Mouse (Mus musculus) kidney, postnatal 0 days (tissue): ENCODE data around the gene Paqr4. TPM values are rescaled to one million over a fixed set of nuclear protein-coding genes. Genes with fewer than 3 reads are reported as not detected.
A peak's percentile ranks its signal among the peaks of the same experiment; 100 is the strongest.

Source experiments
- ATAC-seq: fragments of 200-750 bp; cut with Nextera tagmentation; replicated peaks from 2 replicates; pipeline ENCODE4 v1.8.0; 2017; ENCODE audit warnings: low read depth, moderate number of reproducible peaks, moderate TSS enrichment, moderate library complexity; ENCODE audit not compliant: low FRiP score
- DNase-seq: peaks from one replicate; pipeline ENCODE4 v3.0.0-alpha.2; 2016; ENCODE audit warnings: low spot score
- H3K27ac ChIP-seq: fragments of 300-500 bp; sonication (generic); 2 replicates; pipeline ENCODE4 v1.5.1; 2014; ENCODE audit warnings: mild to moderate bottlenecking
- H3K27me3 ChIP-seq: fragments of 300-500 bp; sonication (generic); 2 replicates; pipeline ENCODE4 v1.6.1; 2014; ENCODE audit warnings: low read length, mixed read lengths; ENCODE audit not compliant: insufficient read depth
- H3K36me3 ChIP-seq: fragments of 300-500 bp; sonication (generic); 2 replicates; pipeline ENCODE4 v1.6.1; 2014; ENCODE audit warnings: low read length, mixed read lengths; ENCODE audit not compliant: insufficient read depth
- H3K4me1 ChIP-seq: fragments of 300-500 bp; sonication (generic); replicated peaks from 2 replicates; pipeline ENCODE4 v1.6.1; 2014; ENCODE audit warnings: antibody characterized with exemption, low read length, mixed read lengths; ENCODE audit not compliant: insufficient read depth
- H3K4me2 ChIP-seq: fragments of 300-500 bp; sonication (generic); 2 replicates; pipeline ENCODE4 v1.6.1; 2014; ENCODE audit warnings: mild to moderate bottlenecking, low read length, moderate library complexity, mixed read lengths
- H3K4me3 ChIP-seq: fragments of 300-500 bp; sonication (generic); replicated peaks from 2 replicates; pipeline ENCODE4 v1.5.1; 2014; ENCODE audit warnings: low read depth, low read length
- H3K9ac ChIP-seq: fragments of 300-500 bp; sonication (generic); 2 replicates; pipeline ENCODE4 v1.6.1; 2014; ENCODE audit warnings: low read depth, low read length
- H3K9me3 ChIP-seq: fragments of 300-500 bp; sonication (generic); replicated peaks from 2 replicates; pipeline ENCODE4 v1.6.1; 2016; ENCODE audit warnings: low read length, inconsistent platforms, mixed read lengths
- CTCF ChIP-seq: IDR thresholded peaks from 2 replicates; pipeline ENCODE4 v1.5.1; 2016; ENCODE audit warnings: antibody characterized with exemption, low read depth, mild to moderate bottlenecking, moderate library complexity
- WGBS: fragments of 180-500 bp; shearing (Covaris S2); extraction: QIAGEN DNeasy Blood & Tissue Kit; methylation state at CpG from one replicate; pipeline ENCODE4 v1.1.7; 2014; 5-methylcytosine and 5-hydroxymethylcytosine counted together
- polyA plus RNA-seq: library from polyadenylated mRNA; unstranded; fragments of >200 nt; fragmentation: Nextera tagmentation; extraction: Ambion mirVana; gene quantifications from 2 replicates; pipeline ENCODE4 v1.2.1, GENCODE M21; 2015

Paqr4 gene
- polyA plus RNA-seq, 1 experiment from 2014 or later, result 16.0 TPM

- Histone ChIP-seq H3K36me3 (no peaks in the 10 kb centered on the region), H3K9me3 (no peaks in the 10 kb centered on the region), H3K4me2 (no peak overlapping the region), H3K4me1 (no peaks in the 10 kb centered on the region), H3K9ac (no peak overlapping the region), H3K4me3 (no peak overlapping the region), H3K27ac (no peak overlapping the region), H3K27me3 (no peaks in the 10 kb centered on the region)
- ATAC-seq, result peak; percentile 27; the same call in 1 of the 2 replicates
- WGBS, result 86% methylated on average over 7 of the region's 7 CpGs
- no peak for DNase-seq
- TF ChIP-seq CTCF, result no peak
These were observed 35.1 kb downstream of the Paqr4 start for GRCm38 (mm10) chr17:23705525-23706104.

- 38% methylated on average over 7 of the region's 7 CpGs for WGBS
- Histone ChIP-seq H3K36me3 (no peaks in the 10 kb centered on the region), H3K27me3 (no peaks in the 10 kb centered on the region), H3K9me3 (no peaks in the 10 kb centered on the region), H3K27ac (no peak overlapping the region), H3K4me2 (no peak overlapping the region), H3K9ac (no peak overlapping the region), H3K4me3 (no peak overlapping the region), H3K4me1 (no peaks in the 10 kb centered on the region)
- no peak for DNase-seq
- ATAC-seq, result no peak
- TF ChIP-seq CTCF, result no peak
These were observed 35.9 kb downstream of the Paqr4 start for GRCm38 (mm10) chr17:23704741-23705140.

- Histone ChIP-seq H3K36me3 (no peaks in the 10 kb centered on the region), H3K9ac (no peak overlapping the region)
These were observed 37.4 kb downstream of the Paqr4 start for GRCm38 (mm10) chr17:23703301-23703700.

GRCm38 (mm10) chr17:23700079-23700478, 40.6 kb downstream of the Paqr4 start:
- 0 out of 2 replicates have a peak, but pooled peaks cover 3% of the 10 kb centered on the region for H3K4me1 ChIP-seq
- peak; percentile 81 for TF ChIP-seq CTCF
- no peaks in the 10 kb centered on the region for H3K36me3 ChIP-seq
- peak; percentile 96 for DNase-seq
- peak; percentile 94 for ATAC-seq
- H3K27ac ChIP-seq, result peak overlapping the region; percentile 47; the same call in 1 of the 2 replicates
- WGBS, result under 1% methylated on average over 28 of the region's 28 CpGs
- no peaks in the 10 kb centered on the region for H3K9me3 ChIP-seq
- H3K9ac ChIP-seq, result peak overlapping the region; percentile 65
- no peaks in the 10 kb centered on the region for H3K27me3 ChIP-seq
- peak overlapping the region; percentile 100 for H3K4me2 ChIP-seq
- peak overlapping the region; percentile 63 for H3K4me3 ChIP-seq

More at GRCm38 (mm10) chr17:23703301-23703700, 37.4 kb downstream of the Paqr4 start:
- TF ChIP-seq CTCF, result no peak
- no peak for DNase-seq
- ATAC-seq, result no peak
- H3K27ac ChIP-seq, result no peak overlapping the region
- no peaks in the 10 kb centered on the region for H3K9me3 ChIP-seq
- WGBS, result 89% methylated on average over 9 of the region's 9 CpGs
- H3K4me2 ChIP-seq, result no peak overlapping the region
- H3K27me3 ChIP-seq, result no peaks in the 10 kb centered on the region
- H3K4me3 ChIP-seq, result no peak overlapping the region
- 0 out of 2 replicates have a peak, but pooled peaks cover 3% of the 10 kb centered on the region for H3K4me1 ChIP-seq

- peak; percentile 45 for ATAC-seq
- H3K27me3 ChIP-seq, result no peaks in the 10 kb centered on the region
- peak overlapping the region; percentile 63 for H3K4me3 ChIP-seq
- H3K27ac ChIP-seq, result peak overlapping the region; percentile 47; the same call in 1 of the 2 replicates
- no peaks in the 10 kb centered on the region for H3K36me3 ChIP-seq
- TF ChIP-seq CTCF, result peak; percentile 10; the same call in 1 of the 2 replicates
- peak overlapping the region; percentile 65 for H3K9ac ChIP-seq
- DNase-seq, result peak; percentile 48
- H3K9me3 ChIP-seq, result no peaks in the 10 kb centered on the region
- H3K4me2 ChIP-seq, result peak overlapping the region; percentile 100
- H3K4me1 ChIP-seq, result 0 out of 2 replicates have a peak, but pooled peaks cover 8% of the 10 kb centered on the region
- WGBS, result under 1% methylated on average over 73 of the region's 101 CpGs
These were observed 41.3 kb downstream of the Paqr4 start for GRCm38 (mm10) chr17:23699131-23700077.

GRCm38 (mm10) chr17:23695801-23696200, 44.9 kb downstream of the Paqr4 start:
- ATAC-seq (peak; percentile 38; the same call in 1 of the 2 replicates), DNase-seq (no peak)
- Histone ChIP-seq H3K36me3 (no peaks in the 10 kb centered on the region), H3K9ac (no peak overlapping the region), H3K4me2 (no peak overlapping the region), H3K27ac (no peak overlapping the region), H3K4me3 (no peak overlapping the region), H3K27me3 (no peaks in the 10 kb centered on the region), H3K4me1 (0 out of 2 replicates have a peak, but pooled peaks cover 8% of the 10 kb centered on the region), H3K9me3 (no peaks in the 10 kb centered on the region)
- 13% methylated on average over 3 of the region's 3 CpGs for WGBS
- no peak for TF ChIP-seq CTCF
